Mouse (Mus musculus): ENCODE measurements around the gene Slc30a5. TPM values are rescaled to one million over a fixed set of nuclear protein-coding genes. Genes with fewer than 3 reads are reported as not detected.

Gene Slc30a5
- total and polyA plus RNA-seq, 3 experiments: 57.4 to 58.3 TPM; not detected in 1

GRCm38 (mm10) chr13:100866311-100866710 lies 33.1 kb upstream of the Slc30a5 start (continued):
- TF ChIP-seq ZKSCAN1 (IDR thresholded peaks at IDR 0.05; ENCODE audit: low read depth, low read length) (no peak), MEF2A (IDR thresholded peaks at IDR 0.05; ENCODE audit: extremely low read depth, insufficient replicate concordance, low read depth, low read length, poor library complexity, severe bottlenecking) (no peak), POLR2A (IDR thresholded peaks at IDR 0.05; ENCODE audit: control insufficient read depth in 1 of 2, insufficient read depth in 1 of 2, low read depth in 1 of 2, low read length in 2 of 2, poor library complexity in 1 of 2) (no peak), MAX (IDR thresholded peaks at IDR 0.05; ENCODE audit: low read length) (no peak; the same call in 1 of the 2 replicates), MYC (IDR thresholded peaks at IDR 0.05; ENCODE audit: low read depth, low read length) (0 out of 2 replicates have a peak, but pooled peaks have one; percentile 20), MXI1 (IDR thresholded peaks at IDR 0.05; ENCODE audit: low read depth, low read length) (no peak), MYB (IDR thresholded peaks at IDR 0.05; ENCODE audit: low read depth, low read length) (no peak), MAFK (IDR thresholded peaks at IDR 0.05; ENCODE audit: borderline replicate concordance, low read depth, low read length) (no peak), ZMIZ1 (IDR thresholded peaks at IDR 0.05; ENCODE audit: low read depth, low read length) (no peak), GATA1 (IDR thresholded peaks at IDR 0.05; ENCODE audit: low read depth, low read length) (no peak)

GRCm38 (mm10) chr13:100865744-100866143 lies 32.5 kb upstream of the Slc30a5 start:
- no peak overlapping the region for H3K4me3 ChIP-seq (ENCODE audit: control insufficient read depth in 1 of 2, insufficient read depth in 1 of 2, low read depth in 2 of 2, low read length in 2 of 2)
- DNase-seq (ENCODE audit: low read depth, low spot score): peak; percentile 61
- TF ChIP-seq BHLHE40 (IDR thresholded peaks at IDR 0.05; ENCODE audit: borderline replicate concordance, low read depth, low read length): no peak
- TF ChIP-seq ZMIZ1 (IDR thresholded peaks at IDR 0.05; ENCODE audit: low read depth, low read length): no peak
- no peak for TF ChIP-seq POLR2A (IDR thresholded peaks at IDR 0.05; ENCODE audit: control insufficient read depth in 1 of 2, insufficient read depth in 1 of 2, low read depth in 1 of 2, low read length in 2 of 2, poor library complexity in 1 of 2)
- 0 out of 2 replicates have a peak, but pooled peaks have one; percentile 11 for TF ChIP-seq MAFK (IDR thresholded peaks at IDR 0.05; ENCODE audit: borderline replicate concordance, low read depth, low read length)
- TF ChIP-seq TAL1 (IDR thresholded peaks at IDR 0.05; ENCODE audit: low read length): 0 out of 2 replicates have a peak, but pooled peaks have one; percentile 10
- 0 out of 2 replicates have a peak, but pooled peaks have one; percentile 23 for TF ChIP-seq SIN3A (IDR thresholded peaks at IDR 0.05; ENCODE audit: low read length)
- peak; percentile 61 to 66 for TF ChIP-seq EP300 (IDR thresholded peaks at IDR 0.05; ENCODE audit: low read depth in 1 of 2, low read length in 2 of 2)
- peak; percentile 43 for TF ChIP-seq ETS1 (IDR thresholded peaks at IDR 0.05; ENCODE audit: low read depth, low read length)
- peak; percentile 91 for TF ChIP-seq GATA1 (IDR thresholded peaks at IDR 0.05; ENCODE audit: low read depth, low read length)
- no peak for TF ChIP-seq ZNF384 (IDR thresholded peaks at IDR 0.05; ENCODE audit: low read depth, low read length)
- peak; percentile 84 for TF ChIP-seq TCF12 (IDR thresholded peaks at IDR 0.05; ENCODE audit: low read depth, low read length)
- TF ChIP-seq ZKSCAN1 (IDR thresholded peaks at IDR 0.05; ENCODE audit: low read depth, low read length): no peak
- TF ChIP-seq RCOR1 (IDR thresholded peaks at IDR 0.05; ENCODE audit: low read depth, low read length): peak; percentile 20; the same call in 1 of the 2 replicates
- TF ChIP-seq CTCF (IDR thresholded peaks at IDR 0.05 in 2 of 3, conservative IDR thresholded peaks at IDR 0.05 in 1 of 3; ENCODE audit: control insufficient read depth in 1 of 3, insufficient read depth in 1 of 3, low read depth in 2 of 3, low read length in 3 of 3, poor library complexity in 1 of 3, severe bottlenecking in 1 of 3): no peak

More at GRCm38 (mm10) chr13:100865744-100866143, 32.5 kb upstream of the Slc30a5 start:
- Histone ChIP-seq H3K4me1 (ENCODE audit: control insufficient read depth in 1 of 2, insufficient read depth in 2 of 2, low read length in 2 of 2) (peaks cover 28 to 45% of the 10 kb centered on the region in 2 experiments), H3K27ac (ENCODE audit: control insufficient read depth, low read depth, low read length) (peak overlapping the region; percentile 73), H3K9me3 (replicated peaks; ENCODE audit: insufficient read depth, low read length) (no peaks in the 10 kb centered on the region), H3K27me3 (ENCODE audit: control insufficient read depth in 1 of 2, insufficient read depth in 2 of 2, low read length in 2 of 2) (no peaks in the 10 kb centered on the region), H3K9ac (ENCODE audit: control insufficient read depth, low read depth, low read length, poor library complexity, severe bottlenecking) (no peak overlapping the region), H3K36me3 (ENCODE audit: control insufficient read depth in 1 of 2, insufficient read depth in 2 of 2, low read length in 2 of 2) (peaks cover 0 to 43% of the 10 kb centered on the region in 2 experiments; a peak in 2 of 4 replicates), H3K79me2 (ENCODE audit: control insufficient read depth, insufficient read depth, low read length, poor library complexity) (no peaks in the 10 kb centered on the region)
